Mouse (Mus musculus): Measurements from ENCODE around the gene Irx2. TPM values are rescaled to one million over a fixed set of nuclear protein-coding genes. Genes with fewer than 3 reads are reported as not detected.

Irx2 gene
- total and polyA plus RNA-seq, 2 experiments from 2014 or later = 21.2 to 76.4 TPM

DNA sequence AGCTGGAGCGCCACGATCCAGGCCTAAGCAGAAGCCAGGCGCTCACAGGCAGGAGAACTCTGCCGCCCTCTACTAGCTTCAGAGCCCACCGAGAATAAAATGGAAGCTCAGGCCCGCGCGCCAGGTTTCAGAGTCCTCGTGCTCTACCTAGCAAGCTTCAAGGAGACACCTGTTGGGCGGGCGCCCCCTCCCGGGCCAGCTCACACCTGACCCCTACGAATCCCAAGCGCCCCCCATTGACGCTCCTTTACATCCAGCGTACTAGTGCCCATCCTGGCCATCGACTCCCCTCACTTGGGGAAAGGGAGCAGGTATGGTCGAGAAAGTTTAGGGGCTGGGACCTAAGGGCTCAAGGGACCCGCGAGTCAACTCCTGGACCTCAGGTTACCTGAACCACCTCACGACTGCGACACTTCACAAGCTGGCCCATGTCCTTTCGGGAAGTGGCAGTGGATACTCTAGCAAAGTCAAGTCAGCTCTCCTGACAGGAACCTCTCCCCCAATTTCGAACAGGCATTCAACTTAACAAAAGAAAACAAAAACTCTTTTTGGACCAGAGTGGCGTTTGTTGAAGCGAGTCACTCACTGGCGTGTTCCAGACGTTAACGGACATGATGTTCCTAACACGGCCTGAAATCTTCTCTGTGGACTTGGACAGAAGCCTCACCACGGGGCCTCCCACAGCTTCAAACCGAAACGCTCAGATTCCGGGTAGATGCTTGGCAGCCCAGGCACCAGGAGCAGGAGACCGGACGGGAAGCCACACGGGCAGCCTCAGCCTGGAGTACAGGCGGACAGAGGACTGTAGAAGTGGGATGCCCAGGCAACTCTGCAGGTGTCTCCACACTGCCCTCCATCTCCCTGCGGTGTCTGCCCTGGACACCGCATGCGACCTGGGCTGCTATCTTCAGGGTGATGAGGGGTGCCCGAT is 964 bp upstream of the Irx2 start:
- TF ChIP-seq CTCF (IDR thresholded peaks at IDR 0.05) = peak; percentile 61
- H3K4me2 ChIP-seq (ENCODE audit: low read depth, low read length, poor library complexity, severe bottlenecking) = peak overlapping the region; percentile 73
- peak overlapping the region; percentile 48 for H3K4me3 ChIP-seq (ENCODE audit: low read depth, low read length)
- H3K27ac ChIP-seq (ENCODE audit: low read depth, low read length) = peak overlapping the region; percentile 85
- H3K36me3 ChIP-seq (ENCODE audit: insufficient read depth, low read length) = no peaks in the 10 kb centered on the region
- no peaks in the 10 kb centered on the region for H3K9me3 ChIP-seq (ENCODE audit: low read length)
- H3K9ac ChIP-seq (replicated peaks; ENCODE audit: low read length, poor library complexity, severe bottlenecking) = peak overlapping the region; percentile 81
- peaks cover 16% of the 10 kb centered on the region for H3K27me3 ChIP-seq (ENCODE audit: insufficient read depth, low read length)
- ATAC-seq (ENCODE audit: low FRiP score) = peak; percentile 14
- DNase-seq (ENCODE audit: low spot score) = peak; percentile 66
- under 1% methylated on average over 42 of the region's 42 CpGs for WGBS
- H3K4me1 ChIP-seq (ENCODE audit: insufficient read depth, low read length) = no peaks in the 10 kb centered on the region; the same call in 1 of the 2 replicates

DNA sequence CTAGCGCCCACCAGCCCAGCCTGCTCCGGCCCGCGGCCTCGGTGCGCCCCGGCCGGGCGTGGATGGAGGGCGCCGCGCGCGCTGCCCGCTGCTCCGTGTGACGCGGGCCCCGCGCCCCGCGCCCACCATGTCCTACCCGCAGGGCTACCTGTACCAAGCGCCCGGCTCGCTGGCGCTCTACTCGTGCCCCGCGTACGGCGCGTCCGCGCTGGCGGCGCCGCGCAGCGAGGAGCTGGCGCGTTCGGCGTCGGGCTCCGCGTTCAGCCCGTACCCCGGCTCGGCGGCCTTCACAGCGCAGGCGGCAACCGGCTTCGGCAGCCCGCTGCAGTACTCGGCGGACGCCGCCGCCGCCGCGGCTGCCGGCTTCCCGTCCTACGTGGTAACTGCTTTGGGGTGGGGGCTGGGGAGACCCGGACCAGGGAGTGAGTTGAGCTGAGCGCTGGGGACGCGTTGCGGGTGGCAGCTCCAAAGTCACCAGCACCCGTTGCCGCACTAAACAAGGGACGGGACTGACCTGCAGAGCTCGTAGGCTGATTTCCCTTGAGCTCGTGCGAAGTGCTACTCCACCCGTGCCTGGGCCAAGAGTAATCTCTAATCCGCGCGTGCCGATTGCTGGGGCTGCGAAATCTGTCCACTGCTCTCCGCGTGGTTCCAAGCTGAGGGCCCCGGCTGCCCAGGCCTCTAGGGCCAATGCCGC is 463 bp downstream of the Irx2 start:
- 2% methylated on average over 83 of the region's 88 CpGs for WGBS
- Histone ChIP-seq H3K27me3 (ENCODE audit: insufficient read depth, low read length) (peaks cover 5% of the 10 kb centered on the region), H3K27ac (ENCODE audit: low read depth, low read length) (peak overlapping the region; percentile 85), H3K36me3 (ENCODE audit: insufficient read depth, low read length) (no peaks in the 10 kb centered on the region), H3K4me3 (ENCODE audit: low read depth, low read length) (peak overlapping the region; percentile 48), H3K9ac (replicated peaks; ENCODE audit: low read length, poor library complexity, severe bottlenecking) (peak overlapping the region; percentile 81), H3K4me2 (ENCODE audit: low read depth, low read length, poor library complexity, severe bottlenecking) (peak overlapping the region; percentile 73), H3K4me1 (ENCODE audit: insufficient read depth, low read length) (no peaks in the 10 kb centered on the region; the same call in 1 of the 2 replicates), H3K9me3 (ENCODE audit: low read length) (no peaks in the 10 kb centered on the region)
- ATAC-seq (ENCODE audit: low FRiP score) = peak; percentile 32; the same call in 1 of the 2 replicates
- no peak for TF ChIP-seq CTCF (IDR thresholded peaks at IDR 0.05)
- no peak for DNase-seq (ENCODE audit: low spot score)

DNA sequence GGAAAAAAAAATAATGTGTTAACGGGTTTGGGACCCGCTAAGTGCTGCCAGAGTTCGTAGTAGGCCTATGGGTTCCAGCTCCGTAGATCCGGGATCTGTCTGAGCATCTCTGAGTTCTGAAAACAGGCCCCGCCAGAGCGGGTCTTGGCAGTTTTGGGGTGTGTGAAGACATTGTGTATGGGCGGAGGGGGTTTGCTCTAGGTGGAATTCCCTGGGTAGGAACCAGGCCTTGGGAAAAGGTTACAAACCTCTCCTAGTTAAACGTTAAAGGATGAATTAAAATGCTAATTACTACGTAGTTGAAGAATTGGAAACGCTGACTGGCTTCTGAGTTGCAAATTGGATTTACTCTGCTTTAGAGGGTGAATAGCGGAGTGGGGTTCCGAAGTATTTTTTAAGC is 1.2 kb downstream of the Irx2 start:
- H3K27ac ChIP-seq (ENCODE audit: low read depth, low read length) = peak overlapping the region; percentile 85

GRCm38 (mm10) chr13:72630501-72631372 is 2.1 kb downstream of the Irx2 start:
- TF ChIP-seq CTCF (IDR thresholded peaks at IDR 0.05) = no peak
- 1% methylated on average over 60 of the region's 60 CpGs for WGBS
- no peak for DNase-seq (ENCODE audit: low spot score)

More for the DNA sequence above, 1.2 kb downstream of the Irx2 start:
- Histone ChIP-seq H3K4me3 (ENCODE audit: low read depth, low read length) (peak overlapping the region; percentile 48), H3K36me3 (ENCODE audit: insufficient read depth, low read length) (no peaks in the 10 kb centered on the region), H3K9me3 (ENCODE audit: low read length) (no peaks in the 10 kb centered on the region), H3K4me2 (ENCODE audit: low read depth, low read length, poor library complexity, severe bottlenecking) (peak overlapping the region; percentile 73), H3K4me1 (ENCODE audit: insufficient read depth, low read length) (no peaks in the 10 kb centered on the region), H3K9ac (replicated peaks; ENCODE audit: low read length, poor library complexity, severe bottlenecking) (peak overlapping the region; percentile 81), H3K27me3 (ENCODE audit: insufficient read depth, low read length) (peaks cover 5% of the 10 kb centered on the region)
- no peak for DNase-seq (ENCODE audit: low spot score)
- ATAC-seq (ENCODE audit: low FRiP score) = no peak
- no peak for TF ChIP-seq CTCF (IDR thresholded peaks at IDR 0.05)
- 1% methylated on average over 13 of the region's 13 CpGs for WGBS

GRCm38 (mm10) chr13:72631373-72632021 is 2.9 kb downstream of the Irx2 start:
- Histone ChIP-seq H3K27me3 (ENCODE audit: insufficient read depth, low read length) (peaks cover 5% of the 10 kb centered on the region; the same call in 1 of the 2 replicates), H3K4me3 (ENCODE audit: low read depth, low read length) (peak overlapping the region; percentile 48)
- ATAC-seq (ENCODE audit: low FRiP score) = no peak

More at GRCm38 (mm10) chr13:72630501-72631372, 2.1 kb downstream of the Irx2 start:
- no peaks in the 10 kb centered on the region for H3K9me3 ChIP-seq (ENCODE audit: low read length)
- peak overlapping the region; percentile 73 for H3K4me2 ChIP-seq (ENCODE audit: low read depth, low read length, poor library complexity, severe bottlenecking)
- peak overlapping the region; percentile 48 for H3K4me3 ChIP-seq (ENCODE audit: low read depth, low read length)
- no peak for ATAC-seq (ENCODE audit: low FRiP score)
- no peaks in the 10 kb centered on the region for H3K36me3 ChIP-seq (ENCODE audit: insufficient read depth, low read length)
- peak overlapping the region; percentile 81 for H3K9ac ChIP-seq (replicated peaks; ENCODE audit: low read length, poor library complexity, severe bottlenecking)
- H3K27ac ChIP-seq (ENCODE audit: low read depth, low read length) = peak overlapping the region; percentile 85
- H3K27me3 ChIP-seq (ENCODE audit: insufficient read depth, low read length) = peaks cover 5% of the 10 kb centered on the region; the same call in 1 of the 2 replicates
- no peaks in the 10 kb centered on the region for H3K4me1 ChIP-seq (ENCODE audit: insufficient read depth, low read length)

More at GRCm38 (mm10) chr13:72631373-72632021, 2.9 kb downstream of the Irx2 start:
- peak overlapping the region; percentile 85 for H3K27ac ChIP-seq (ENCODE audit: low read depth, low read length)
- peak overlapping the region; percentile 81 for H3K9ac ChIP-seq (replicated peaks; ENCODE audit: low read length, poor library complexity, severe bottlenecking)
- peak; percentile 13; the same call in 1 of the 2 replicates for TF ChIP-seq CTCF (IDR thresholded peaks at IDR 0.05)
- WGBS = under 1% methylated on average over 59 of the region's 62 CpGs
- no peaks in the 10 kb centered on the region for H3K4me1 ChIP-seq (ENCODE audit: insufficient read depth, low read length)
- H3K9me3 ChIP-seq (ENCODE audit: low read length) = no peaks in the 10 kb centered on the region
- no peaks in the 10 kb centered on the region for H3K36me3 ChIP-seq (ENCODE audit: insufficient read depth, low read length)
- peak overlapping the region; percentile 73 for H3K4me2 ChIP-seq (ENCODE audit: low read depth, low read length, poor library complexity, severe bottlenecking)
- no peak for DNase-seq (ENCODE audit: low spot score)
